Mouse (Mus musculus) embryo, embryonic 9.5 days (tissue): ENCODE measurements at regions not wholly inside any gene's neighbourhood (a gene's known extent, or its start where the extent isn't known, plus 50 kb on each side); places are given as distances from the start of the nearest gene placed in this dataset.

ENCODE experiments used
- DNase-seq: peaks from one replicate; pipeline ENCODE4 v3.0.0-alpha.2; 2017; ENCODE audit errors: extremely low spot score

- no peak for DNase-seq
Observed at GRCm38 (mm10) chr10:20780946-20781345, 56.1 kb upstream of the Pde7b start.

- DNase-seq: no peak
Observed at GRCm38 (mm10) chr10:20776640-20777413, 51.9 kb upstream of the Pde7b start.

GRCm38 (mm10) chr10:20775731-20776429 is 51.0 kb upstream of the Pde7b start:
- no peak for DNase-seq
